ENCODE assay signal across 9 mouse cellular contexts in genomic region chr16:89831172-89831571, GRCm38 (mm10).
DNase-seq lines count a peak whose midpoint lies in the region; ATAC-seq and TF ChIP-seq lines count a peak whose summit lies in the region.
"Had no signal": no experiment of that assay in that cellular context is flagged by ENCODE, and none has a peak within 500 bp of the region (broad histone marks: within the 10 kb centered on the region; RNA-seq: fewer than 3 reads in every experiment).

No protein-coding gene starts in this region.

- H3K9ac ChIP-seq in hindbrain, postnatal 0 days (replicated peaks; ENCODE audit: low read length), result no peak overlapping the region
- no peak overlapping the region for H3K9ac ChIP-seq in lung, embryonic 14.5 days
- H3K9ac ChIP-seq: midbrain, embryonic 12.5 days had no signal

- peak; percentile 34 for DNase-seq in adrenal gland, adult 2 months
- DNase-seq in adrenal gland, postnatal 4 days (ENCODE audit: low spot score in 2 of 2), result no peak
- DNase-seq in ovary, postnatal 36 days (ENCODE audit: low spot score), result peak; percentile 12
- DNase-seq in ovary, adult 18-20 months (ENCODE audit: low spot score), result no peak
- DNase-seq in fibroblast of lung, adult 2 months (ENCODE audit: low read depth), result peak; percentile 14
- peak; percentile 83 for DNase-seq in hindbrain, postnatal 0 days (ENCODE audit: low spot score)
- peak; percentile 85 for DNase-seq in lung, embryonic 14.5 days
- DNase-seq in splenic B cell, adult 2 months (ENCODE audit: low read depth, low spot score), result peak; percentile 22

- no peaks in the 10 kb centered on the region for H3K4me1 ChIP-seq in hindbrain, postnatal 0 days (ENCODE audit: insufficient read depth, low read length)
- H3K4me1 ChIP-seq in lung, embryonic 14.5 days (ENCODE audit: insufficient read depth), result 0 out of 2 replicates have a peak, but pooled peaks cover 3% of the 10 kb centered on the region
- H3K4me1 ChIP-seq: midbrain, embryonic 12.5 days had no signal

- peak; percentile 80 for TF ChIP-seq CTCF in hindbrain, postnatal 0 days (IDR thresholded peaks at IDR 0.05; ENCODE audit: low read depth)
- TF ChIP-seq CTCF in lung, embryonic 14.5 days (IDR thresholded peaks at IDR 0.05; ENCODE audit: low read depth), result peak; percentile 75

- H3K27ac ChIP-seq in hindbrain, postnatal 0 days, result no peak overlapping the region
- H3K27ac ChIP-seq in lung, embryonic 14.5 days (ENCODE audit: low read depth), result no peak overlapping the region
- H3K27ac ChIP-seq: midbrain, embryonic 12.5 days had no signal

- no peaks in the 10 kb centered on the region for H3K9me3 ChIP-seq in hindbrain, postnatal 0 days (ENCODE audit: low read length)
- no peaks in the 10 kb centered on the region for H3K9me3 ChIP-seq in lung, embryonic 14.5 days (ENCODE audit: low read depth, low read length)
- H3K9me3 ChIP-seq: midbrain, embryonic 12.5 days had no signal

- H3K36me3 ChIP-seq in hindbrain, postnatal 0 days (ENCODE audit: insufficient read depth, low read length), result no peaks in the 10 kb centered on the region
- no peaks in the 10 kb centered on the region for H3K36me3 ChIP-seq in lung, embryonic 14.5 days (ENCODE audit: insufficient read depth)
- H3K36me3 ChIP-seq in splenic B cell, adult 2 months (ENCODE audit: control insufficient read depth, insufficient read depth, low read length, poor library complexity, severe bottlenecking), result no peaks in the 10 kb centered on the region

- WGBS in hindbrain, postnatal 0 days, result 39% methylated on average over 10 of the region's 10 CpGs
- 27% methylated on average over 10 of the region's 10 CpGs for WGBS in lung, embryonic 14.5 days

- H3K4me3 ChIP-seq in hindbrain, postnatal 0 days (ENCODE audit: low read length), result no peak overlapping the region
- H3K4me3 ChIP-seq in lung, embryonic 14.5 days (ENCODE audit: low read depth, low read length), result no peak overlapping the region
- H3K4me3 ChIP-seq: midbrain, embryonic 12.5 days had no signal

- peak; percentile 33 for ATAC-seq in hindbrain, postnatal 0 days
- ATAC-seq in lung, embryonic 14.5 days (ENCODE audit: insufficient read depth), result no peak

- no peak overlapping the region for H3K4me2 ChIP-seq in hindbrain, postnatal 0 days (ENCODE audit: low read depth, low read length)
- peak overlapping the region; percentile 18; the same call in 1 of the 2 replicates for H3K4me2 ChIP-seq in lung, embryonic 14.5 days
- H3K4me2 ChIP-seq: midbrain, embryonic 12.5 days had no signal

- no peaks in the 10 kb centered on the region for H3K27me3 ChIP-seq in hindbrain, postnatal 0 days (ENCODE audit: insufficient read depth, low read length)
- no peaks in the 10 kb centered on the region for H3K27me3 ChIP-seq in lung, embryonic 14.5 days (ENCODE audit: insufficient read depth, low read length)
- no peaks in the 10 kb centered on the region for H3K27me3 ChIP-seq in splenic B cell, adult 2 months (ENCODE audit: control insufficient read depth, insufficient read depth, low read length, poor library complexity, severe bottlenecking)
- H3K27me3 ChIP-seq: midbrain, embryonic 12.5 days had no signal

Comparison
In these comparisons a context has a peak if more than half of its experiments do, and no peak if none do; other contexts are left out.
1. DNase-seq: peak in adrenal gland, adult 2 months (single experiment), ovary, postnatal 36 days (single experiment), fibroblast of lung, adult 2 months (single experiment), hindbrain, postnatal 0 days (single experiment), lung, embryonic 14.5 days (single experiment) and splenic B cell, adult 2 months (single experiment); none in adrenal gland, postnatal 4 days (0 of 2) and ovary, adult 18-20 months (single experiment).